Mouse (Mus musculus) midbrain, embryonic 12.5 days (tissue): ENCODE data around the gene Sypl. TPM values are rescaled to one million over a fixed set of nuclear protein-coding genes. Genes with fewer than 3 reads are reported as not detected.

ENCODE experiments used
- ATAC-seq: fragments of 200-750 bp; cut with Nextera tagmentation; 2 replicates; pipeline ENCODE4 v1.8.0; 2017; ENCODE audit warnings: low read depth, moderate TSS enrichment, moderate library complexity; ENCODE audit not compliant: low FRiP score
- H3K27ac ChIP-seq: fragments of 300-500 bp; sonication (generic); replicated peaks from 2 replicates; pipeline ENCODE4 v1.5.1; 2016; ENCODE audit warnings: mild to moderate bottlenecking
- H3K27me3 ChIP-seq: fragments of 300-500 bp; sonication (generic); 2 replicates; pipeline ENCODE4 v1.6.1; 2016; ENCODE audit warnings: mild to moderate bottlenecking
- H3K36me3 ChIP-seq: fragments of 300-500 bp; sonication (generic); 2 replicates; pipeline ENCODE4 v1.6.1; 2016
- H3K4me1 ChIP-seq: fragments of 300-500 bp; sonication (generic); 2 replicates; pipeline ENCODE4 v1.6.1; 2016
- H3K4me2 ChIP-seq: fragments of 300-500 bp; sonication (generic); replicated peaks from 2 replicates; pipeline ENCODE4 v1.6.1; 2016; ENCODE audit warnings: mild to moderate bottlenecking, moderate library complexity
- H3K4me3 ChIP-seq: fragments of 300-500 bp; sonication (generic); 2 replicates; pipeline ENCODE4 v1.5.1; 2016; ENCODE audit warnings: mild to moderate bottlenecking
- H3K9ac ChIP-seq: fragments of 300-500 bp; sonication (generic); replicated peaks from 2 replicates; pipeline ENCODE4 v1.6.1; 2016; ENCODE audit warnings: mild to moderate bottlenecking, moderate library complexity
- H3K9me3 ChIP-seq: fragments of 300-500 bp; sonication (generic); 2 replicates; pipeline ENCODE4 v1.6.1; 2016; ENCODE audit warnings: mild to moderate bottlenecking
- WGBS: fragments of 180-500 bp; shearing (Covaris S2); methylation state at CpG from one replicate; pipeline ENCODE4 v1.1.7; 2016; 5-methylcytosine and 5-hydroxymethylcytosine counted together
- polyA plus RNA-seq: library from polyadenylated mRNA; unstranded; fragments of >200 nt; fragmentation: Nextera tagmentation; extraction: Ambion mirVana; gene quantifications from 2 replicates; pipeline ENCODE4 v1.2.1, GENCODE M21; 2016

Sypl gene
- polyA plus RNA-seq, 1 experiment from 2014 or later, result 41.0 TPM

GRCm38 (mm10) chr12:33027093-33027492 lies 73.4 kb downstream of the Sypl start:
- peak; percentile 63 for ATAC-seq
- 0 out of 2 replicates have a peak, but pooled peaks cover 4% of the 10 kb centered on the region for H3K9me3 ChIP-seq
- H3K4me2 ChIP-seq, result peak overlapping the region; percentile 27; the same call in 1 of the 2 replicates
- H3K4me1 ChIP-seq, result peaks cover 19% of the 10 kb centered on the region
- H3K36me3 ChIP-seq, result no peaks in the 10 kb centered on the region
- H3K9ac ChIP-seq, result no peak overlapping the region
- peaks cover 32% of the 10 kb centered on the region for H3K27me3 ChIP-seq
- 4% methylated on average over 10 of the region's 10 CpGs for whole genome bisulfite sequencing
- H3K27ac ChIP-seq, result no peak overlapping the region
- H3K4me3 ChIP-seq, result no peak overlapping the region

- no peak overlapping the region for H3K4me3 ChIP-seq
- H3K27me3 ChIP-seq, result peaks cover 37% of the 10 kb centered on the region
- no peak overlapping the region for H3K9ac ChIP-seq
- no peak overlapping the region for H3K27ac ChIP-seq
- no peak for ATAC-seq
- 47% methylated on average over 10 of the region's 10 CpGs for WGBS
- no peaks in the 10 kb centered on the region for H3K36me3 ChIP-seq
- no peak overlapping the region for H3K4me2 ChIP-seq
- H3K9me3 ChIP-seq, result no peaks in the 10 kb centered on the region
- peaks cover 19% of the 10 kb centered on the region for H3K4me1 ChIP-seq
Observed at GRCm38 (mm10) chr12:33028109-33028691, 74.5 kb downstream of the Sypl start.

- no peaks in the 10 kb centered on the region for H3K36me3 ChIP-seq
- no peak for ATAC-seq
- H3K9me3 ChIP-seq, result no peaks in the 10 kb centered on the region
- H3K27me3 ChIP-seq, result peaks cover 37% of the 10 kb centered on the region
- H3K27ac ChIP-seq, result no peak overlapping the region
- WGBS, result 65% methylated on average over 13 of the region's 13 CpGs
- no peak overlapping the region for H3K4me2 ChIP-seq
- H3K4me3 ChIP-seq, result no peak overlapping the region
- peaks cover 19% of the 10 kb centered on the region for H3K4me1 ChIP-seq
- no peak overlapping the region for H3K9ac ChIP-seq
Observed at GRCm38 (mm10) chr12:33028708-33029107, 75.0 kb downstream of the Sypl start.

Other genes starting within 250 kb of the Sypl start
- gene Nampt, start 134.3 kb upstream of the Sypl start, polyA plus RNA-seq, result 33.0 and 33.8 TPM in 2 replicates
- 0.08 TPM in 1 of 2 replicates, not detected in the other for gene Cdhr3, start 139.0 kb downstream of the Sypl start, polyA plus RNA-seq
- 10.9 and 11.3 TPM in 2 replicates for gene Atxn7l1, start 193.8 kb downstream of the Sypl start, polyA plus RNA-seq